In the genomic region with DNA sequence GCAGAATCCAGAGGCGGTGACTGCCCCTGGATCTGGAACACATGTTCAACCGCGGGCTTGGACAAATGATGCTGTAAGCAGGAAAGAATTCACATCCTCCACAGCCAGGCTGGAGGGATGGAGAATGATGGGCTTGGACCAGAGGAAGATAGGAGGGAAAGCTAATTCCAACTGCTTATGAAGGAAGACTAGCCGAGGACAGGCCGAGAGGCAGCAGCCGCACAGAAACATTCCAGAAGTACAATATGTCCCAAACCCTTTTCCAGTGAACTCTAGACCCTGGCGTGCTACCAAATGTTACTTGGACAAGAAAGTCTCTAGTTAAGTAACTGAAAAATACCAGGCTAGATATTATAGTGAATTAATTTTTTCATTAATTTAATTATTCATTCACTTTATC, we compare ENCODE assay signal across 13 mouse cellular contexts. TPM values are rescaled to one million over a fixed set of nuclear protein-coding genes. Genes with fewer than 3 reads are reported as not detected.
A peak's percentile ranks its signal among the peaks of the same experiment; 100 is the strongest.
DNase-seq lines count a peak whose midpoint lies in the region; ATAC-seq and TF ChIP-seq lines count a peak whose summit lies in the region.
"Had no signal": no experiment of that assay in that cellular context is flagged by ENCODE, and none has a peak within 500 bp of the region (broad histone marks: within the 10 kb centered on the region; RNA-seq: fewer than 3 reads in every experiment).

No protein-coding gene starts in this region.

- no peak overlapping the region for H3K27ac ChIP-seq in forebrain, postnatal 0 days (ENCODE audit: low read depth, low read length)
- H3K27ac ChIP-seq: left cerebral cortex, adult 2 months; liver, embryonic 15.5 days had no signal

- no peak overlapping the region for H3K4me3 ChIP-seq in forebrain, postnatal 0 days (ENCODE audit: low read depth, low read length)
- H3K4me3 ChIP-seq: left cerebral cortex, adult 2 months; liver, embryonic 15.5 days had no signal

- no peak overlapping the region for H3K4me2 ChIP-seq in forebrain, postnatal 0 days (ENCODE audit: low read depth)
- H3K4me2 ChIP-seq: liver, embryonic 15.5 days had no signal

- no peak for ATAC-seq in forebrain, postnatal 0 days
- ATAC-seq in cerebellum, adult (ENCODE audit: insufficient number of reproducible peaks, low FRiP score, low TSS enrichment), result no peak
- ATAC-seq: inflammation-experienced regulatory T-cells, adult 6 months had no signal

- H3K27me3 ChIP-seq in forebrain, postnatal 0 days (ENCODE audit: insufficient read depth, low read length), result no peaks in the 10 kb centered on the region

- H3K9me3 ChIP-seq in forebrain, postnatal 0 days (ENCODE audit: low read length), result no peaks in the 10 kb centered on the region
- H3K9me3 ChIP-seq: liver, embryonic 15.5 days had no signal

- no peaks in the 10 kb centered on the region for H3K4me1 ChIP-seq in forebrain, postnatal 0 days (ENCODE audit: insufficient read depth)

- peak; percentile 51 for DNase-seq in adrenal gland, postnatal 14 days
- no peak for DNase-seq in adrenal gland, postnatal 25 days
- peak; percentile 34 for DNase-seq in urinary bladder, postnatal 25 days (ENCODE audit: low spot score)
- no peak for DNase-seq in urinary bladder, adult 2 months (ENCODE audit: low spot score)
- peak; percentile 84 to 89 for DNase-seq in kidney, postnatal 25 days
- DNase-seq in forebrain, postnatal 0 days, result no peak
- no peak for DNase-seq in thymus, postnatal 14 days
- DNase-seq: cerebellum, postnatal 14 days had no signal

- no peak for TF ChIP-seq CTCF in forebrain, postnatal 0 days (IDR thresholded peaks at IDR 0.05; ENCODE audit: low read depth)

- no peak overlapping the region for H3K9ac ChIP-seq in forebrain, postnatal 0 days
- H3K9ac ChIP-seq: liver, embryonic 15.5 days had no signal

- 93% methylated on average over 7 of the region's 7 CpGs for WGBS in forebrain, postnatal 0 days

- no peaks in the 10 kb centered on the region for H3K36me3 ChIP-seq in forebrain, postnatal 0 days (ENCODE audit: insufficient read depth)
- H3K36me3 ChIP-seq: liver, embryonic 15.5 days had no signal

RNA-seq across cellular contexts. Expression of gene Slc28a1, which starts 24.5 kb away (rescaled TPM):
- 0.19 and 0.30 TPM in 2 replicates for total RNA-seq in adrenal gland, postnatal 14 days (2021)
- total RNA-seq in adrenal gland, postnatal 25 days (2021), result 0.15 TPM in 1 of 2 replicates, not detected in the other
- 0.01 and 0.03 TPM in 2 replicates for polyA plus RNA-seq in urinary bladder, adult 2 months (2012; rRNA removed)
- total RNA-seq in forebrain, postnatal 0 days (2014; rRNA removed), result 0.48 TPM in 1 of 2 replicates, not detected in the other
- polyA plus RNA-seq in forebrain, postnatal 0 days (2015; fragmentation: Nextera tagmentation; extraction: Ambion mirVana), result 0.12 TPM in 1 of 2 replicates, not detected in the other
- total RNA-seq: MEL had no signal
- polyA plus RNA-seq: inflammation-experienced regulatory T-cells, adult 6 months had no signal

Comparison
In these comparisons a context has a peak if more than half of its experiments do, and no peak if none do; other contexts are left out.
1. DNase-seq: peak in adrenal gland, postnatal 14 days (single experiment), urinary bladder, postnatal 25 days (single experiment) and kidney, postnatal 25 days (2 of 2); none in adrenal gland, postnatal 25 days (single experiment), urinary bladder, adult 2 months (single experiment), forebrain, postnatal 0 days (single experiment) and thymus, postnatal 14 days (single experiment).